Comparison of ENCODE assay signal across 7 mouse cellular contexts in the genomic region with DNA sequence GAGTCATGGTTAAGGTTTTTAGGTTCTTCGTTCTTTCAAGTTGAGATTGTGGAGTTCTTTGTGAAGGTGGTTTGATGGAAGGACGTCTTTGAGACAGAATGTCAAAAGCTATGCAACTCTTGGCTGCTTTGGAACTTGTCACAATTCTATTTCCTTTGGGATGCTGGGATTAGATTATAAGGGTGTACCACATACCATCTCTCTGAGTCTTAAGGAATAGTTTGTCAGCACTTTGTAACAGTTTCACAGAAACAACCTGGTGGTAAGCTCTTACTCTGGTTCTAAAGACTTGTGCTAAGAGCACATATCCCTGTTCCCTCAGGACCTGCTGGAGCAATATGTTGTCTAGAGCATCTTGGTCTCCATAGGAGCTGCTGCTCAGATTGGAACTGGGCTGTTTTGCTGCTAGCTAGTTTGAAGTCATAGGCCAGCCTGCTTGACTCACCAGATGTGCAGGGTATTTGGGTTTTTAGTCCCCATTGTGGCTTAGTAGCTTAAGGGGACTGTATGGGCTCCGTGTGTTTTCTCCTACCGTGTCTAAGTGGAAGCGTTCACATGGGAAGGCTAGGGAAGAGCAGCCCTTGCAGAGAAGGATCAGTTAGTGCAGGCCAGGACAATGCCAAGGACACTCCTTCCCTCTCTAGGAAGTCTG. TPM values are rescaled to one million over a fixed set of nuclear protein-coding genes. Genes with fewer than 3 reads are reported as not detected.
DNase-seq lines count a peak whose midpoint lies in the region; ATAC-seq and TF ChIP-seq lines count a peak whose summit lies in the region.

No protein-coding gene starts in this region.

- TF ChIP-seq CTCF in layer of hippocampus, adult 2 months (conservative IDR thresholded peaks at IDR 0.05) = no peak

- H3K27me3 ChIP-seq in embryonic facial prominence, embryonic 13.5 days = no peaks in the 10 kb centered on the region
- H3K27me3 ChIP-seq in intestine, embryonic 15.5 days (replicated peaks) = no peaks in the 10 kb centered on the region
- no peaks in the 10 kb centered on the region for H3K27me3 ChIP-seq in neural tube, embryonic 13.5 days

- H3K4me1 ChIP-seq in embryonic facial prominence, embryonic 13.5 days = peaks cover 37% of the 10 kb centered on the region
- peaks cover 17% of the 10 kb centered on the region for H3K4me1 ChIP-seq in intestine, embryonic 15.5 days (replicated peaks)
- peaks cover 51% of the 10 kb centered on the region for H3K4me1 ChIP-seq in neural tube, embryonic 13.5 days (replicated peaks)

- peak overlapping the region; percentile 98 for H3K9ac ChIP-seq in embryonic facial prominence, embryonic 13.5 days
- 0 out of 2 replicates have a peak overlapping the region, but pooled peaks have one; percentile 98 for H3K9ac ChIP-seq in intestine, embryonic 15.5 days
- H3K9ac ChIP-seq in neural tube, embryonic 13.5 days = peak overlapping the region; percentile 98

- peak overlapping the region; percentile 100; the same call in 1 of the 2 replicates for H3K27ac ChIP-seq in layer of hippocampus, adult 2 months
- no peak overlapping the region for H3K27ac ChIP-seq in embryonic facial prominence, embryonic 13.5 days
- H3K27ac ChIP-seq in intestine, embryonic 15.5 days = no peak overlapping the region
- no peak overlapping the region for H3K27ac ChIP-seq in neural tube, embryonic 13.5 days (replicated peaks)

- H3K9me3 ChIP-seq in embryonic facial prominence, embryonic 13.5 days = no peaks in the 10 kb centered on the region
- H3K9me3 ChIP-seq in intestine, embryonic 15.5 days = no peaks in the 10 kb centered on the region
- H3K9me3 ChIP-seq in neural tube, embryonic 13.5 days = no peaks in the 10 kb centered on the region

- peak overlapping the region; percentile 84 for H3K4me2 ChIP-seq in embryonic facial prominence, embryonic 13.5 days
- peak overlapping the region; percentile 81 for H3K4me2 ChIP-seq in intestine, embryonic 15.5 days (replicated peaks)
- H3K4me2 ChIP-seq in neural tube, embryonic 13.5 days = peak overlapping the region; percentile 78

- ATAC-seq in embryonic facial prominence, embryonic 13.5 days (ENCODE audit: insufficient number of reproducible peaks, insufficient read depth, low FRiP score, low TSS enrichment, low read depth) = no peak
- ATAC-seq in intestine, embryonic 15.5 days = no peak
- ATAC-seq in neural tube, embryonic 13.5 days (ENCODE audit: low read depth) = no peak
- no peak for ATAC-seq in CD4-positive, CD25-positive, alpha-beta regulatory T cell, adult 4 months

- H3K4me3 ChIP-seq in layer of hippocampus, adult 2 months = peak overlapping the region; percentile 87
- peak overlapping the region; percentile 98 for H3K4me3 ChIP-seq in embryonic facial prominence, embryonic 13.5 days
- peak overlapping the region; percentile 93; the same call in 1 of the 2 replicates for H3K4me3 ChIP-seq in intestine, embryonic 15.5 days (replicated peaks)
- H3K4me3 ChIP-seq in neural tube, embryonic 13.5 days = peak overlapping the region; percentile 94

- peaks cover 15% of the 10 kb centered on the region for H3K36me3 ChIP-seq in embryonic facial prominence, embryonic 13.5 days
- no peaks in the 10 kb centered on the region for H3K36me3 ChIP-seq in intestine, embryonic 15.5 days
- H3K36me3 ChIP-seq in neural tube, embryonic 13.5 days = peaks cover 7% of the 10 kb centered on the region; the same call in 1 of the 2 replicates

- WGBS in embryonic facial prominence, embryonic 13.5 days = 33% methylated on average over 5 of the region's 5 CpGs
- WGBS in intestine, embryonic 15.5 days = 61% methylated on average over 5 of the region's 5 CpGs
- WGBS in neural tube, embryonic 13.5 days = 59% methylated on average over 5 of the region's 5 CpGs

- no peak for DNase-seq in layer of hippocampus, adult 2 months (ENCODE audit: low spot score in 2 of 2)
- no peak for DNase-seq in layer of hippocampus, adult 11-12 months (ENCODE audit: low spot score)
- DNase-seq in layer of hippocampus, postnatal 36 days = no peak

RNA-seq across cellular contexts. Expression of gene Zbtb2, which starts 1.7 kb away (rescaled TPM):
- 10 to 100 TPM; 11.8 to 13.2 TPM for total RNA-seq in layer of hippocampus, adult 2 months (2021)
- 15.3 and 15.5 TPM in 2 replicates for polyA plus RNA-seq in embryonic facial prominence, embryonic 13.5 days (2015; fragmentation: Nextera tagmentation; extraction: Ambion mirVana)
- 11.7 and 12.0 TPM in 2 replicates for polyA plus RNA-seq in intestine, embryonic 15.5 days (2015; fragmentation: Nextera tagmentation; extraction: Ambion mirVana)
- 16.9 and 17.2 TPM in 2 replicates for polyA plus RNA-seq in neural tube, embryonic 13.5 days (2015; fragmentation: Nextera tagmentation; extraction: Ambion mirVana)
- 10 to 100 TPM; 10.2 to 10.5 TPM for polyA plus RNA-seq in CD4-positive, CD25-positive, alpha-beta regulatory T cell, adult 4 months (2017; shearing (Covaris generic))
- total RNA-seq in layer of hippocampus, postnatal 36 days (2021) = 10 to 100 TPM; 12.4 to 13.4 TPM

RNA-seq across cellular contexts. Expression of gene Rmnd1, which starts 42.6 kb away (rescaled TPM):
- total RNA-seq in layer of hippocampus, adult 2 months (2021) = 10 to 100 TPM; 33.1 to 44.9 TPM
- 47.4 and 55.2 TPM in 2 replicates for polyA plus RNA-seq in embryonic facial prominence, embryonic 13.5 days (2015; fragmentation: Nextera tagmentation; extraction: Ambion mirVana)
- polyA plus RNA-seq in intestine, embryonic 15.5 days (2015; fragmentation: Nextera tagmentation; extraction: Ambion mirVana) = 44.9 and 50.1 TPM in 2 replicates
- polyA plus RNA-seq in neural tube, embryonic 13.5 days (2015; fragmentation: Nextera tagmentation; extraction: Ambion mirVana) = 52.2 and 58.9 TPM in 2 replicates
- polyA plus RNA-seq in CD4-positive, CD25-positive, alpha-beta regulatory T cell, adult 4 months (2017; shearing (Covaris generic)) = 10 to 100 TPM; 62.6 to 68.9 TPM
- 10 to 100 TPM; 39.5 to 40.6 TPM for total RNA-seq in layer of hippocampus, postnatal 36 days (2021)

RNA-seq across cellular contexts. Expression of gene Armt1, which starts 42.7 kb away (rescaled TPM):
- 10 to 100 TPM; 24.0 to 24.9 TPM for total RNA-seq in layer of hippocampus, adult 2 months (2021)
- 22.1 and 23.0 TPM in 2 replicates for polyA plus RNA-seq in embryonic facial prominence, embryonic 13.5 days (2015; fragmentation: Nextera tagmentation; extraction: Ambion mirVana)
- 16.4 and 16.6 TPM in 2 replicates for polyA plus RNA-seq in intestine, embryonic 15.5 days (2015; fragmentation: Nextera tagmentation; extraction: Ambion mirVana)
- polyA plus RNA-seq in neural tube, embryonic 13.5 days (2015; fragmentation: Nextera tagmentation; extraction: Ambion mirVana) = 15.0 and 15.7 TPM in 2 replicates
- polyA plus RNA-seq in CD4-positive, CD25-positive, alpha-beta regulatory T cell, adult 4 months (2017; shearing (Covaris generic)) = 10 to 100 TPM; 30.3 to 41.4 TPM
- total RNA-seq in layer of hippocampus, postnatal 36 days (2021) = 10 to 100 TPM; 24.8 to 25.1 TPM
